Mouse (Mus musculus) ES-Bruce4 (cell line): ENCODE data around the gene Spsb1. TPM values are rescaled to one million over a fixed set of nuclear protein-coding genes. Genes with fewer than 3 reads are reported as not detected.

ENCODE experiments used
- H3K27ac ChIP-seq: 2 replicates; pipeline ENCODE4 v1.5.1; 2012; ENCODE audit warnings: low read length, inconsistent platforms; ENCODE audit not compliant: insufficient read depth
- H3K27me3 ChIP-seq: 2 replicates; pipeline ENCODE4 v1.6.1; 2012; ENCODE audit warnings: mild to moderate bottlenecking, low read length, inconsistent platforms; ENCODE audit not compliant: control insufficient read depth, poor library complexity, insufficient read depth, severe bottlenecking
- H3K36me3 ChIP-seq: 2 replicates; pipeline ENCODE4 v1.6.1; 2012; ENCODE audit warnings: inconsistent platforms, mild to moderate bottlenecking, low read length, moderate library complexity; ENCODE audit not compliant: control insufficient read depth, poor library complexity, insufficient read depth, severe bottlenecking
- H3K4me1 ChIP-seq: one replicate; pipeline ENCODE4 v1.8.1; 2011; ENCODE audit warnings: low read length; ENCODE audit not compliant: control insufficient read depth, insufficient read depth
- H3K4me3 ChIP-seq: 2 replicates; pipeline ENCODE4 v1.5.1; 2011; ENCODE audit warnings: low read depth, mild to moderate bottlenecking, low read length
- H3K9ac ChIP-seq: 2 replicates; pipeline ENCODE4 v1.6.1; 2012; ENCODE audit warnings: low read depth, mild to moderate bottlenecking, inconsistent platforms; ENCODE audit not compliant: poor library complexity, severe bottlenecking
- H3K9me3 ChIP-seq: replicated peaks from 2 replicates; pipeline ENCODE4 v1.6.1; 2012; ENCODE audit warnings: mild to moderate bottlenecking, low read length, inconsistent platforms; ENCODE audit not compliant: control insufficient read depth, poor library complexity, insufficient read depth, severe bottlenecking
- CTCF ChIP-seq: IDR thresholded peaks from one replicate; pipeline ENCODE4 v1.8.1; 2011; ENCODE audit warnings: low read depth, low read length
- EP300 ChIP-seq: IDR thresholded peaks from 2 replicates; pipeline ENCODE4 v1.6.1; 2011; ENCODE audit warnings: low read depth, low read length; ENCODE audit not compliant: insufficient read depth
- POLR2A ChIP-seq: IDR thresholded peaks from one replicate; pipeline ENCODE4 v1.8.1; 2011; ENCODE audit warnings: low read length; ENCODE audit not compliant: insufficient read depth
- polyA plus RNA-seq: library from polyadenylated mRNA; stranded (reverse); fragments of >200 nt; gene quantifications from 2 replicates; pipeline ENCODE4 v1.2.4, GENCODE M21; 2011; ENCODE audit warnings: low read depth; ENCODE audit not compliant: missing spikeins, insufficient read depth, insufficient read length

Gene Spsb1
- polyA plus RNA-seq, 1 experiment = 28.1 TPM

DNA sequence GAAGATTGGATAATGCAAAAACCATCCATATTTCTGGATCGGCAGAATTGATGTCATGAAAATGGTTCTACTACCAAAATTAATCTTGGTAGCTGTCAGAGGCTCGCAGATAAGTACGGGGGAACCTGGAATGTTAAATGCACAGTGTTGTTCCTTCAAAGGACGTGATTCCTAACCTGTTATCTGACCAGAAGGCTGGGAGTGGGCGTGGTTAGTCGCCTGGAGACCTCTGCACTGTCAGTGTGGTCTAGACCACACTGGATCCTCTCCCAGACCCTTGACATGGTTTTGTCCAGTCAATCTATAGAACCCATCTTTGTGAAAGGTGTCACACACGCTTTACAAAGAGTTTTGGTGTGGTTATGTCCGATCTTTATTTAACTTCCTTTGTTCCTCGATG lies 16.6 kb upstream of the Spsb1 start:
- Histone ChIP-seq H3K27ac (no peak overlapping the region), H3K9ac (no peak overlapping the region), H3K4me1 (no peaks in the 10 kb centered on the region), H3K9me3 (no peaks in the 10 kb centered on the region), H3K4me3 (no peak overlapping the region), H3K36me3 (no peaks in the 10 kb centered on the region), H3K27me3 (no peaks in the 10 kb centered on the region)
- TF ChIP-seq CTCF (no peak), POLR2A (no peak), EP300 (no peak)

DNA sequence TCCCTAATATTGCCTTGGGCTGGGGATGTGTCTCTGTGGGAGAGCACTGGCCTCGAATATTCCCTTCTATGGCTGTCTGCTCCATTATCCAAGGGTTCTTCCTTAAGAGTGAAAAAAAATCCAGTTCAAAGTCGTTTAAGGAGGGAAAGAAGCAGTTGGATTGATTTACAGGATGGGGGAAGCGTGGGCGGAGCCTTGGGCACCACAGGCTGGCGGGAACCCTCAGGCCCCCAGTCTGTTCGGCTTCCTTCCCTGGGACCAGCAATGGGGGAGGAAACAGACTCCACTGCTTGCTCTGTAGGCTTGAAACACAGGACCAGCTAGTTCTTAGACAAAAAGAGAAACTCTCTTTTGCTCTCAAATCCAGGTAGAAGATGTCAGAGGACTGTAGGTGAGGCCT lies 13.7 kb upstream of the Spsb1 start:
- no peaks in the 10 kb centered on the region for H3K4me1 ChIP-seq
- H3K27me3 ChIP-seq = no peaks in the 10 kb centered on the region
- no peak overlapping the region for H3K4me3 ChIP-seq
- H3K27ac ChIP-seq = no peak overlapping the region
- TF ChIP-seq POLR2A (no peak), EP300 (no peak), CTCF (no peak)
- no peaks in the 10 kb centered on the region for H3K36me3 ChIP-seq
- H3K9me3 ChIP-seq = no peaks in the 10 kb centered on the region
- no peak overlapping the region for H3K9ac ChIP-seq

DNA sequence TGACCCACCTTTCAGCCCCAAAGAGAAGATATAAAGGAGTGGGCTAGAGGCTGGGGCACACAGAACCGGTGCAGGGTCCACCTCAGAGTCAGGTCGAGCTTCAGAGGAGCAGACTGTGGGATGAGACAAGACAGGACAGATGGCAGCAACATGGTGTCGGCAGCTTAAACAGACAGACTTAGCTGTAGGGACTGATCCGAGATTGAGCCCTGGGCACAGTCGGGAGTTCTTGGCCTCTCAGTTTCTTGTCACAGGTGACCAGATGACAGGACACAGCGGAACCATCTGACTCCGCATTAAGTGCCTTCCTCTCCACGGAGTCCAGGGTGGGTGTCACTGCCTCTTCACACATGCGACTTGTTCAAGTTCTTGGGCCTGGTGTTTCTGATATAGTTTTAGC lies 12.1 kb upstream of the Spsb1 start:
- Histone ChIP-seq H3K27ac (no peak overlapping the region), H3K4me3 (no peak overlapping the region), H3K9me3 (no peaks in the 10 kb centered on the region), H3K27me3 (no peaks in the 10 kb centered on the region), H3K36me3 (no peaks in the 10 kb centered on the region), H3K9ac (no peak overlapping the region), H3K4me1 (no peaks in the 10 kb centered on the region)
- TF ChIP-seq POLR2A (no peak), EP300 (no peak), CTCF (no peak)

DNA sequence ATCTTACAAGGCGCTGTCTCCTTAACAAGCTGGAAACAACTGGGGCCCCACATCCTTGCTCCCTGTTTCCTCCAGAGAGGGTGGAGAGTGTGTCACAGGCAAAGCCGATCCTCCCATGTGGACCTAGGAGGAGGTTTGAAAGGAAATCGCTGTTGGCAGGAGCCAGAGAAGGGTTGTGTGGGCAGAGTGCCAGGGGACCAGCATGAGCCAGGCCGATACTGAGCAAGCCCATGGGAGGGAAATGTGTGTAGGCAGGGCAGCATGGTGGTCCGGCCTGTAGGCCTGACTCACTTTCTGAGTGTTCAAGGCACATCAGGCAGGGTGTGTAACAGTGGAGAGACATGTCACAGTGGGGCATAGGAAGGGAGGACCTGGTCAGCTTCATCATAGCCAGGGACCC lies 11.4 kb upstream of the Spsb1 start:
- Histone ChIP-seq H3K4me1 (no peaks in the 10 kb centered on the region), H3K9me3 (no peaks in the 10 kb centered on the region), H3K36me3 (no peaks in the 10 kb centered on the region), H3K9ac (no peak overlapping the region), H3K4me3 (no peak overlapping the region), H3K27ac (no peak overlapping the region), H3K27me3 (no peaks in the 10 kb centered on the region)
- no peak for TF ChIP-seq CTCF
- TF ChIP-seq POLR2A = no peak
- TF ChIP-seq EP300 = no peak

DNA sequence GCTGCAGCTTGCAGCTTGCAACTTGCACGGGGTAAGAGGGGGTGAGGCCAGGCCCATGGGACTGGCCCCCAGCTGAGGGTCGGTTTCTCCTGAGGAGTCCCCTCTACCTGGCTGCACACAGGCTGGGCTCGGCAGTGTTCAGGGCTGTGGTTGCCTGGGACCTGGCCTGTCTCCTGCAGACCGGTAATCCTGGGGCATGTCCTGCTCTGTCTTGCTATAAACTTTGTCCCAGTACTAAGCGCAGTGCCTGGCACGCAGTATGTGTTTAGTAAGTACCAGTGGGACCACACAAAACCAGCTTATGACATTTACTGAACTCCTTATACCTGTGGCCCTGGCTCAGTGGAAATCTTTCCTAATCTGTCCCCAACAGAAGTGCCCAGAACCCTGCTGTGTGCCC lies 10.8 kb upstream of the Spsb1 start:
- Histone ChIP-seq H3K9ac (no peak overlapping the region), H3K27ac (no peak overlapping the region)

DNA sequence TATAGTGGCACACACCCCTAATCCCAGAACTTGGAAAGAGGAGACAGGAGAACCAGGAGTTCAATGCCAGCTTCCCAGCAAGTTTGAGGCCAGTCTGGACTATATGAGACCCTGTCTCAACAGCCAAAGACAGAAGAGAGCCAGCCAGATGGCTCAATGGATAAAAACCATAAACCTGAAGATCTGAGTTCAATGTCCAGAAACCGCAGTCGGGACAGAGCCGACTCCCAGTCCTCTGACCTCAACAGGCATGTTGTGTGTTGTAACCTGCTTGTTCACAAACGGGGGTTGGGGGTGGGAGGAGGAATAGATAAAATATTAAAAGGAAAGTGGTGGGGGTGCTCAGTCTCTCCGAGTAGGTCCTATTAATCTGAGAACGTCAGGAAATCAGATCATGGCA lies 10.4 kb upstream of the Spsb1 start:
- no peaks in the 10 kb centered on the region for H3K36me3 ChIP-seq
- H3K27me3 ChIP-seq = no peaks in the 10 kb centered on the region
- H3K4me1 ChIP-seq = no peaks in the 10 kb centered on the region
- TF ChIP-seq POLR2A (no peak), EP300 (no peak), CTCF (no peak)
- no peaks in the 10 kb centered on the region for H3K9me3 ChIP-seq
- no peak overlapping the region for H3K4me3 ChIP-seq
- no peak overlapping the region for H3K9ac ChIP-seq
- H3K27ac ChIP-seq = no peak overlapping the region

More for the DNA sequence above, 10.8 kb upstream of the Spsb1 start:
- no peaks in the 10 kb centered on the region for H3K9me3 ChIP-seq
- TF ChIP-seq EP300 = no peak
- no peak overlapping the region for H3K4me3 ChIP-seq
- no peaks in the 10 kb centered on the region for H3K27me3 ChIP-seq
- no peaks in the 10 kb centered on the region for H3K36me3 ChIP-seq
- H3K4me1 ChIP-seq = no peaks in the 10 kb centered on the region

DNA sequence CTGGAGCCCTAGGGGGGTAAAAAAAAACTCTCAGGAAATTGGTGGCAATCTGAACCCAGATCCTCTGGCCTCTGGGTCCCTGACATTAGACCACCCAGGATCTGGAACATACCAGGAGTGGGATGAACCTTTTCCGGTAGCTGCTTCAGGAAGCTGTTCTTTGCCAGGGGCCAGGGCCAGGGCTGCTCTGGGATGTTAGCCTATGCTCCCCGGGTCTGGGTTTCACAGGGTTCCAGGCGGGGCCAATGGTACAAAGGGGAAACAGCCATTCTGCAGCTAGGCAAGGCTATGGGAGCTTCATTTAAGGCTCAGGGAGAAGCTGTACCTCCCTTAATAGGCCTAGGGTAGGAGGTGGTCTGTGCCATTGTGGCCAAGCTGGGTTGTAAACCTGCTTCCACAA lies 9.9 kb upstream of the Spsb1 start:
- Histone ChIP-seq H3K36me3 (no peaks in the 10 kb centered on the region), H3K4me3 (no peak overlapping the region), H3K27me3 (no peaks in the 10 kb centered on the region), H3K4me1 (no peaks in the 10 kb centered on the region), H3K9ac (no peak overlapping the region), H3K27ac (no peak overlapping the region), H3K9me3 (no peaks in the 10 kb centered on the region)
- no peak for TF ChIP-seq EP300
- TF ChIP-seq POLR2A = no peak
- no peak for TF ChIP-seq CTCF
